Mouse (Mus musculus) ovary, postnatal 36 days (tissue): ENCODE results near the gene Parl.

Experiments
- DNase-seq: peaks from one replicate; pipeline ENCODE4 v3.0.0; 2022; ENCODE audit warnings: low spot score, mixed read lengths

The Parl gene

GRCm38 (mm10) chr16:20237426-20237825, 64.8 kb downstream of the Parl start:
- DNase-seq, result peak; percentile 27

- DNase-seq, result no peak
These were observed 67.8 kb downstream of the Parl start for GRCm38 (mm10) chr16:20234406-20234805.
